Mouse (Mus musculus) heart, embryonic 15.5 days (tissue): ENCODE results near the gene Lipc. TPM values are rescaled to one million over a fixed set of nuclear protein-coding genes. Genes with fewer than 3 reads are reported as not detected.

Experiments used
- ATAC-seq: fragments of 200-750 bp; cut with Nextera tagmentation; replicated peaks from 2 replicates; pipeline ENCODE4 v1.8.0; 2017; ENCODE audit warnings: low read depth, moderate TSS enrichment; ENCODE audit not compliant: insufficient number of reproducible peaks, insufficient read depth, low FRiP score
- H3K27ac ChIP-seq: fragments of 300-500 bp; sonication (generic); 2 replicates; pipeline ENCODE4 v1.5.1; 2015; ENCODE audit warnings: mild to moderate bottlenecking, inconsistent platforms
- H3K27me3 ChIP-seq: fragments of 300-500 bp; sonication (generic); 2 replicates; pipeline ENCODE4 v1.6.1; 2015; ENCODE audit warnings: inconsistent platforms
- H3K36me3 ChIP-seq: fragments of 300-500 bp; sonication (generic); 2 replicates; pipeline ENCODE4 v1.6.1; 2015; ENCODE audit warnings: mild to moderate bottlenecking, inconsistent platforms
- H3K4me1 ChIP-seq: fragments of 300-500 bp; sonication (generic); replicated peaks from 2 replicates; pipeline ENCODE4 v1.6.1; 2015; ENCODE audit warnings: inconsistent platforms
- H3K4me2 ChIP-seq: fragments of 300-500 bp; sonication (generic); 2 replicates; pipeline ENCODE4 v1.6.1; 2015; ENCODE audit warnings: inconsistent platforms, mild to moderate bottlenecking, moderate library complexity
- H3K4me3 ChIP-seq: fragments of 300-500 bp; sonication (generic); 2 replicates; pipeline ENCODE4 v1.5.1; 2015; ENCODE audit warnings: mild to moderate bottlenecking, inconsistent platforms
- H3K9ac ChIP-seq: fragments of 300-500 bp; sonication (generic); 2 replicates; pipeline ENCODE4 v1.6.1; 2015; ENCODE audit warnings: mild to moderate bottlenecking, inconsistent platforms
- H3K9me3 ChIP-seq: fragments of 300-500 bp; sonication (generic); replicated peaks from 2 replicates; pipeline ENCODE4 v1.6.1; 2016; ENCODE audit warnings: inconsistent platforms
- WGBS: fragments of 180-500 bp; shearing (Covaris S2); methylation state at CpG from one replicate; pipeline ENCODE4 v1.1.7; 2015; ENCODE audit warnings: mixed read lengths; 5-methylcytosine and 5-hydroxymethylcytosine counted together
- microRNA-seq: library from miRNA; unstranded; fragments of <30 nt; microRNA quantifications from one replicate; pipeline ENCODE4, GENCODE M21; 2016
- polyA plus RNA-seq: library from polyadenylated mRNA; unstranded; fragments of >200 nt; fragmentation: Nextera tagmentation; extraction: Ambion mirVana; gene quantifications from 2 replicates; pipeline ENCODE4 v1.2.1, GENCODE M21; 2015

Gene Lipc
- polyA plus RNA-seq, 1 experiment from 2014 or later, result 0.23 TPM

- ATAC-seq, result no peak
- Histone ChIP-seq H3K4me3 (no peak overlapping the region), H3K4me1 (no peaks in the 10 kb centered on the region), H3K27ac (no peak overlapping the region), H3K27me3 (no peaks in the 10 kb centered on the region), H3K9ac (no peak overlapping the region), H3K9me3 (no peaks in the 10 kb centered on the region), H3K4me2 (no peak overlapping the region), H3K36me3 (peaks cover 42% of the 10 kb centered on the region)
- 86% methylated on average over 3 of the region's 3 CpGs for WGBS
Measured at GRCm38 (mm10) chr9:70751504-70752222, 200.4 kb downstream of the Lipc start.

Small RNA genes within 50 kb of the gene (microRNA-seq; reads per million reads assigned to microRNA genes)
- gene Gm25149, result not detected

Other genes starting within 250 kb of the Lipc start
- 0.34 and 0.60 TPM in 2 replicates for gene Aqp9, start 216.5 kb upstream of the Lipc start, polyA plus RNA-seq